Mouse (Mus musculus): Measurements from ENCODE around the gene Col16a1. TPM values are rescaled to one million over a fixed set of nuclear protein-coding genes. Genes with fewer than 3 reads are reported as not detected.

Col16a1 gene
- total RNA-seq, 4 experiments from 2014 or later, result 15.2 to 28.1 (median 21.2) TPM

- DNase-seq (ENCODE audit: low spot score in 2 of 2), result no peak
Observed at GRCm38 (mm10) chr4:130128907-130129306, 81.3 kb downstream of the Col16a1 start.

- DNase-seq (ENCODE audit: low spot score in 2 of 2), result no peak
Observed at GRCm38 (mm10) chr4:130130082-130130481, 82.4 kb downstream of the Col16a1 start.

DNA sequence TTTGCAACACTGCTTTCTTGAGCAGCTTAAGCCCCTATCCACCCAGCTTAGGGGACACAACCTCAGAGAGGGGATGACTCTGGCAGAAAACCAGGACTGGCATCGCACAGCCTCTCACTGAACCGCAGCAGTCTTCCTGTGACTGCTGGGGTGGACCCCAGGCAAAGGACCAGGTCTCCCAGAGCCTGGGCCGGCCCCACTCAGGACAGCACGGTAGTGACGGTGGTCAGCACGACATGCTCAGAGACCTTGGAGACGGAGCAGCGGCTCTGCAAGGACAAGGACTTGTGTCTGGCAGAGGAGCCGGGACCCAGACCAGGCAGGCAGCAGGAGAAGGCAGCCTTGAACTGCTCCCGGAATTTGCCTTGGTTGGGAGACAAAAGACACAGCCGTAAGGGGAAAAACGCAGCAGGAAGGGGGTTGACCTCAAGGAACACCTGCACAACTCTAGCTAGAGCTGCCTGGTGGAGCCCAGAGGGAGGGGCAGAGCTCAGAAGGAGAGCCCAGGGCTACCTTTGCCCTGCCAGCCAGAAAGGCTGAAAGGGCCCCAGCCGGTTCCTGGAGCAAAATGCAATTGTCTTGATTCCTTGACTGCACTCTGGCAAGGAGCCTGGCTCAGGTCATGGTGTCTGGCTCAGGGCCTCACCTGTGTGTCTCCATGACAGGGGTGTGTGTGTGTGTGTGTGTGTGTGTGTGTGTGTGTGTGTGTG is 83.2 kb downstream of the Col16a1 start:
- no peak for DNase-seq (ENCODE audit: low spot score in 2 of 2)

DNA sequence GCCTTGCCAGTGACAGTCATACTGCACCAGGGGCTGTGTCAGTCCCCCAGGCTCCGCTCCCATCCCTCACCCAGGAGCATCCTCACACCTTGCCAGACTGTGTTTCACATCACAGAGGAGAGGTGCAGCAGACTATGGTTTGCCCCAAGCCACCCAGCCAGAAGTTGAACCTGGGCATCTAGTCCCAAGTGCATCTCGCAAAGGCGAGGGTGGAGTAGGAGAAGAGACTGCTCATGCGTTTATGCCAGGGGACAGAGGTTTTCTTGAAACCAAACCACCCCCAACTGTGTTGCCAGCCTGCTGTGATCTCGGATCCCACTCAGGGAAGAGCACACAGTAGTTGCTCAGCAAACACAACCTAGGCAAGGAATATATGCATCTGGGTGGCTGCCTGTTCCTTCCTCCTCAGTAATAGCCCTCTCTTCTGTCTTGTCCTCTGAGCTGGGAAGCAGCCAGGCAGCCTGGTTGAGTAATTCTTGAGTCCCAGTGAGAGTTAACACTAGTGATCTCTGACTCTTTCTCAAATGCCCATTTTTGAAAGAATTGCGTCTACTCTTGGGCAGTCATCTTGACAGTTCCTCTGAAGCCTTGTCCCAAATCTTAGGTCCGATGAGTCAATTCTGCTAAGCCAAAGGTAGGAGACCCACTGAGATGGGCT is 83.9 kb downstream of the Col16a1 start:
- no peak for DNase-seq (ENCODE audit: low spot score in 2 of 2)

GRCm38 (mm10) chr4:130133399-130133798 is 85.8 kb downstream of the Col16a1 start:
- DNase-seq (ENCODE audit: low spot score in 2 of 2), result no peak

GRCm38 (mm10) chr4:130138441-130139213 is 91.0 kb downstream of the Col16a1 start:
- peak in 1 of 2 experiments; percentile 58 for DNase-seq (ENCODE audit: low spot score in 2 of 2)

- no peak for DNase-seq (ENCODE audit: low spot score in 2 of 2)
Observed at GRCm38 (mm10) chr4:130139214-130139492, 91.5 kb downstream of the Col16a1 start, which contains the start of gene Hcrtr1. Hcrtr1 (minus strand) TSS chr4:130139359.

DNA sequence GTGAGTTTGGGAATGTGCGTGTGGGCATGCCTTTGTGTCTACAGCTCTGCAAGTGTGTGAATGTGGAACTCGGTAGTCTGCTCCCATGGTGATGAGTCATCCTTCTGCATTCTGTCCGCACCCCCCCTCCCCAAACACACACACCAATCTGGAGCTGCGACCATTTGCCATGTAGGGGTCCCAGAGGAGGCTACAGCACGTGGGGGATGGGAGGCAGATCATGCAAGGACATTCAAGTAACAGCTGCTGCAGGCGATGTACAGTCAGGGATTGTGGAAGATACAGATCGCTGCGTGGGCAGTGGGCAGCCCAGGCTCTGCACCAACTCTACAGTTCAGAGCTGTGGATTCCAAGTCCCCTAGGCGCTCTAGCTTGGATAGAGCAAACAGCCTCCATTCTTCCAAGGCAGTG is 93.4 kb downstream of the Col16a1 start:
- peak; percentile 48 to 51 for DNase-seq (ENCODE audit: low spot score in 2 of 2)

GRCm38 (mm10) chr4:130141786-130142185 is 94.1 kb downstream of the Col16a1 start:
- DNase-seq (ENCODE audit: low spot score in 2 of 2), result no peak

DNA sequence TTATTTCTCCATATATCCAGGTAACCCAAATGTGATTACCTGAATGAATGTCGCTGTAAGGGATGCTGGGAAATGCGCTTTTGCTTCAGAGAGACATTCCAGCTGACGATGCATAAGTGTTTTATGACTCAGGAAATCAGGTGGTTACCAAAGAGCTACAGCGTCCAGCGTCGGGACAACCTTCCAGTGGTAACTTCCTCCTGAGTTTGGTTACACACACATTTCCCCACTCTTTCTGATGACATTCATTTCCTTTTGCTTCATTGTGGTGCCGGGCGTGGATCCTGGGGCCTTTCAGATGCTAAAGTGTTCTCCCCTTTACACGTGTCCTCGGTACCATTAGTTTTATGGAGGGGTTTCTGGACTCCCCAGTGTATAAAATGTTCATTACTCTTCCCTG is 100.8 kb downstream of the Col16a1 start:
- DNase-seq (ENCODE audit: low spot score in 2 of 2), result no peak

Other genes starting within 250 kb of the Col16a1 start
- gene Ptp4a2, start 236.6 kb upstream of the Col16a1 start, total RNA-seq (2022), result 100 to 1,000 TPM; 138 to 173 (median 144) TPM
- gene Spocd1, start 118.6 kb upstream of the Col16a1 start, total RNA-seq (2022), result under 1 TPM; 0.14 to 0.68 (median 0.56) TPM
- gene Adgrb2, start 63.0 kb upstream of the Col16a1 start, total RNA-seq (2022), result 100 to 1,000 TPM; 433 to 519 (median 493) TPM
- 10 to 100 TPM; 60.4 to 74.7 (median 68.3) TPM for gene Pef1, start 54.7 kb downstream of the Col16a1 start, total RNA-seq (2022)
- 1 to 10 TPM; 1.6 to 2.9 (median 2.4) TPM for gene Hcrtr1, start 91.5 kb downstream of the Col16a1 start, total RNA-seq (2022)
- 10 to 100 TPM in 3 of 4 experiments, 1 to 10 TPM in 1; 9.7 to 11.8 (median 11.0) TPM for gene Tinagl1, start 127.3 kb downstream of the Col16a1 start, total RNA-seq (2022)
- gene Gm853, start 174.6 kb downstream of the Col16a1 start, total RNA-seq (2022), result 1 to 10 TPM in 1 of 4 experiments, not detected in 3; 1.0 TPM
- 10 to 100 TPM in 2 of 4 experiments, 1 to 10 TPM in 2; 8.1 to 12.4 (median 10.2) TPM for gene Serinc2, start 231.4 kb downstream of the Col16a1 start, total RNA-seq (2022)